Mouse (Mus musculus): ENCODE measurements around the gene Fgf3.
"Not testable (repeated sequence)": the region's sequence is repeated elsewhere in the genome, so short reads cannot be mapped to it uniquely, and the experiment has no call there.

Fgf3 gene

DNA sequence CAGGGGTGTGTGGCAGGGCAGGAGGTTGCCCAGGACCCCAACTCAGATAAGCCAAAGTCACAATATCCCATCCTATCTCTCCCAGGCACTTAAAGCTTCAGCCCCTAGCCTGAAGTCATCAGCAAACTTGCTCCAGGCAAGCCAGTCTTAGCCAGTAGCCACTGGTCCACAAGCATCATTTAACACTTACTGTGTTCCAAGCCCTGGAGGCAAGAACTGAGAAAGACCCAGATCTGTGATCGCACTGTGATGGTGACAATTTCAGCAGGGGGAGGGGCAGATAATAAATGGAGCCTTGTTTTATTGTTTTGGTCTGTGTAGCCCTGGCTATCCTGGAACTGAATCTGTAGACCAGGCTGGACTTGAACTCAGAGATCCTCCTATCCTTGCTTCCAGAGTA is 20.8 kb downstream of the Fgf3 start:
- no peak for DNase-seq (ENCODE audit: low spot score)

DNA sequence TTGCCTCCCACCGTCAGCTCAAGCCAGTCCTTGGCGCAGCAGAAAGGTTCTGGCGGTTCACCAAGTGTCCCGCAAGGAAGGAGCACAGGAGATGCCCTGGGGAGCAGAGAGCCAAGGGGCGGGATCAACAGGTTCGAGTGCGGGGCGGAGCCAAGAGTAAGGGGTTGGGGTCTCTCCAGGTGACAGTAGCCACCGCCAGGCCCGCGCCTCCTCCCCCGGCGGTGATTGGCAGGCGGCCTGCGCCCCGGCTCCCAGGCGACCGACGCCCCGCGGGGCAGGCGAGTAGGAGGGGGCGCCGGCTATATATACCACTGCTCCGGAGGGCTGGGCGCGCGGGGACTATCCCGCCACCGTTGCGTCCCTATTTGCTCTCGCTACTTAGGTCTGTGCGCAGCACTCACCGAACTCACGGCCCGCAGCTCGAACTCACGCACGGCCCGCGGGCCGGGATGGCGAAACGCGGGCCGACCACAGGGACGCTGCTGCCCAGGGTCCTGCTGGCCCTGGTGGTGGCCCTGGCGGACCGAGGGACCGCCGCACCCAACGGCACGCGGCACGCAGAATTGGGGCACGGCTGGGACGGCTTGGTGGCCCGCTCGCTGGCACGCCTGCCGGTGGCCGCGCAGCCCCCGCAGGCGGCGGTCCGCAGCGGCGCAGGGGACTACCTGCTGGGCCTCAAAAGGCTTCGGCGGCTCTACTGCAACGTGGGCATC is 23.3 kb downstream of the Fgf3 start:
- DNase-seq (ENCODE audit: low spot score), result no peak

- DNase-seq (ENCODE audit: low spot score), result no peak
Observed at GRCm38 (mm10) chr7:144861769-144862070, 23.8 kb downstream of the Fgf3 start.

DNA sequence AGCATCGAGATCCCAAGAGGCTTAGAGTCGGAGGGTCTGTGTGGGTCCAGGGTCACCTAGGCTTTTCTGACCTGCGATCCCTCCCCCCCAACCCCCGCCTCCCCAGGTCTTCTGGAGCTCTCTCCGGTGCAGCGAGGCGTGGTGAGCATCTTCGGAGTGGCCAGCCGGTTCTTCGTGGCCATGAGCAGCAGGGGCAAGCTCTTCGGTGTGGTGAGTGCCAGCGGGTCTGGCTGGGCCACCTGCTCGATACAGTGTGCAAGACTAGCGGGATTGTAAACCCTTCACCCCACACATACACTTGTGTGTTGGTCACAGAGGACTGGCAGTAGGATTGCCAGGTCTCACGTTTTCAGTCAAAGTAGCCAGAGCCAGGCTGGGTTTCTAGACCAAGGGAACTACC is 24.2 kb downstream of the Fgf3 start:
- no peak for DNase-seq (ENCODE audit: low spot score)

- no peak for DNase-seq (ENCODE audit: low spot score)
Observed at GRCm38 (mm10) chr7:144862712-144863111, 24.8 kb downstream of the Fgf3 start.

DNA sequence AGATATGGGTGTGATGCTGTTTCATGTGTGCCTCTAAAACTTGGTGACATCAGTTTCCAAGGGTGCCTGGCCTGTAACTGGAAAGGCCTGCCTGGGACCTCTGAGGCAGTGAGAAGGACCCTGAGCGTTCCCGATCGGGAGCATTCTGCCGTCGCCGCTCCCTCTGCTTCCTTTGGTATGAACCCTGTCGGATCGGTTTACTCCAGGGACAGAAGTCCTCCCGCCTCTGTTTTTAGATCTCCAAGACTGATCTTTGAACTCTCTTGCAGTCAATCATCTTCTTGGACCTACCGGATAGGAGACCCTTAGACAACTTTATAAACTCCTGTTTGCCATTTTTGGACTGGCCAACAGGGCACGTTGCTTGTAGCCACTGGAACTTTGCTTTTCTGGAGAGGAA is 25.3 kb downstream of the Fgf3 start:
- no peak for DNase-seq (ENCODE audit: low spot score)

DNA sequence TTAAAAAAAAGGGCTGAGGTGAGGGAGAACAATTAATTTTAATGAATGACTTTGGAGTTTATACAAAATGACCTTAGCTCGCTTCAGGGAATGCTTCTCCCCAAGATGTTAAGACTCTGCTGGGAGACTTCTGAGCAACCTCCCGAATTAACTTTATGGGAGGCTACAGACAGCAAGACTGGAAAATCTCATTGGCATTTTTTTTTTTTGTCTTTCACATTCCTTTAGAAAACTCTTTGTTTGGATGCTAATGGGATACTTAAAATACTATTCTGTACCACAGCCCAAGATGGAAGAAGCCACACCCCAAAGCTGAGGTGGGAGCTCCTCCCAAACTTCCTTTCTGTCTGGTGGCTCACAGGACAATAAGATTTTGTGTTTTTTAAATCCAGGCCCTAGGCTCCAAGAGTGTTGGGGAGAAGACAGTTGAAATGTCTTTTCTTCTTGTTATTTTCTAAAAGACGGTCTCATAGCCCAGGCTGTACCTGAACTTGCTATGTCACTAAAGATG is 26.3 kb downstream of the Fgf3 start:
- DNase-seq (ENCODE audit: low spot score), result no peak

DNA sequence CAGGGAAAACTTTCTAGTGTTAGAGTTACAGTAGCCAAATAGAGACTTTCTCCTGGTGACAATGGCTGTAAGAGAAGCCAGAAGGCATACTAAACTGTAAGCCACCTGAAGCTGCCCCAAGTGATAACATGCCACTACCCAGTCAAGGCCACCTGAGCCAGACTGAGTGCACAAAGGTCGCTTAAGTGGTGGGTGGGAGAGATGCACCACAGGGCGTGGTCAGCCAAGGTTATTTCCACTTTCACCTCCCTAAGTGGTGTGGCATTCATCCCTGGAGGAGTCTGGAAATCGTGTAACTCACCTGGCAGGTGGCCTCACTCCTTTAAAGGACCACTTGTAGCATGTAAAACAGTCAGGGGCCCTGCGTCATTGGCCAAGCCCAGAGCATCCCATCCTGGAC is 29.3 kb downstream of the Fgf3 start:
- DNase-seq (ENCODE audit: low spot score), result no peak

DNA sequence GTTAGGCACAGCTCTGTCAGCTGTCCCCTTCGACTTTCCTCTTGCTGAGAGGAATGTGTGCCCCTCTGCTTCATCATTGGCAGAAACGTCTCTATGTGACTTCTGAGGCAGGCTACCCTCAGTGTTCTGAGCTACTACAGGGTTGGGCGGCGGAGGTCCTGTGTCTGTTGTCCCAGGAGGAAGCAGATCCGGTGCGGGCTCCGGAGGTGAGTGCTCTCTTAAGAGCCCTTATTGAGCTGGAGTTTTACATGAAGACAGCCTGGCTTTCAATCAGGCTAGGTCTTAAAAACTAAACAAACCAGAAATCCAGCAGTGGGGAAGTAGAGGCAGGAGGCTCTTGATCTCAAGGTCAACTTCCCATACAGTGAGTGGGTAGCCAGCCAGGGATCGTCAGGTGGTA is 29.7 kb downstream of the Fgf3 start:
- no peak for DNase-seq (ENCODE audit: low spot score)

GRCm38 (mm10) chr7:144872420-144872819 is 34.5 kb downstream of the Fgf3 start:
- DNase-seq (ENCODE audit: low spot score), result no peak

- no peak for DNase-seq (ENCODE audit: low spot score)
Observed at GRCm38 (mm10) chr7:144873160-144873559, 35.3 kb downstream of the Fgf3 start.

DNA sequence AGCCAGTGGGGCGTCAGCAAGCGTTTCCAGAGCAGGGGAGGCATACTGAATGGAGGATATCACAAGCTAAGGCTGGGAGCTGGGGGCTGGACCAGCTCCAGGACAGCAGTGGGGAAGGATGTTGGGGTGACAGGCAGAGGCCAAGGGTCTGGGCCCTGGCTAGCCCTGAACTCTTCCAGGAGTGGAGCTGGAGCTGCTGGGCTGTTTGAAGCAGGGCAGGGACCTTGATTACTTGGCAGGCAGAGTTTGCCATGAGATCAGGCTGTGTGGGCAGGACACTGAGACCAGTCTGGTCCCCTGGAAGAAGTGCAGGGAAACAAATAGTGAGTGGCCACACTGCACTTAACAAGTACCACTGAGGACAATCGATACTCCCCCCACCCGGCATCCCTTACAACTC is 36.3 kb downstream of the Fgf3 start:
- DNase-seq (ENCODE audit: low spot score), result no peak

DNA sequence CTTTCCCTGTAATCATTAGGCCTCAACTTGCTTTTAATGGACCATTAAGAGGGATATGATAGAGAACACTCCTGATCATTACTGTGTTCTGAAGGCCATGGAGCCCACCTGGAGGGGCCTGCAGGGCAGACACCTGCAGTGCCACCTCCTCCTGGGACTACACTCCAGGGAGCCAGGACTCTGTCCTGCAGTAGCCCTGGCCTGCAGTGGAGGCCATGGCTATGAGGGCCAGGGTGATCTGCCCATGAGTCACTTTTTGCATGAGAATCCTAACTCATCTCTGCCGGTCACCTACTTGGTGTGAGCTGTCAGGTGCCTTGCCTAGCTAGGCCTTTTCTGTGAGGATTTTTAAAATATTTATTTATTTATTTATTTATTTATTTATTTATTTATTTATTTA is 40.5 kb downstream of the Fgf3 start:
- no peak for DNase-seq (ENCODE audit: low spot score)

DNA sequence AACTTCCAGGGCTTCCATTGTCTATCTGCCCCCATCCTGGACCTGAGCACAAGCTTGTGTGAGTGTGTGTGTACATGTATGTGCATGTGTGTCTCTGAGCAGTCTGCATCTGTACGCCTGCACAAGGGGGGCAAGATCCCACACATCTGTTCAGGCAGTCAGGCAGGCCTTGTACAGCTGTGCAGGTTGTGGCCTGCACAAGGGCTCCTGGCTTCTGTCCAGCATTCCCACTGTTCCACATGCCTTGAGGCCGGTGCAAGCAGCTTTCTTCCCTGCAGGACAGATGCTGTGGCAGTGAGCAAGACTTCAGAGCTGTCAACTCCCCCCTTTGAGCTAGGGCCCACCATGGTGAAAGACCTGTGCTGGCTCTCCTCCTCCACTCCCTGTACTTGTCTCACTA is 45.2 kb downstream of the Fgf3 start:
- no peak for DNase-seq (ENCODE audit: low spot score)

- no peak for DNase-seq (ENCODE audit: low spot score)
Observed at GRCm38 (mm10) chr7:144887672-144888071, 49.8 kb downstream of the Fgf3 start.

DNA sequence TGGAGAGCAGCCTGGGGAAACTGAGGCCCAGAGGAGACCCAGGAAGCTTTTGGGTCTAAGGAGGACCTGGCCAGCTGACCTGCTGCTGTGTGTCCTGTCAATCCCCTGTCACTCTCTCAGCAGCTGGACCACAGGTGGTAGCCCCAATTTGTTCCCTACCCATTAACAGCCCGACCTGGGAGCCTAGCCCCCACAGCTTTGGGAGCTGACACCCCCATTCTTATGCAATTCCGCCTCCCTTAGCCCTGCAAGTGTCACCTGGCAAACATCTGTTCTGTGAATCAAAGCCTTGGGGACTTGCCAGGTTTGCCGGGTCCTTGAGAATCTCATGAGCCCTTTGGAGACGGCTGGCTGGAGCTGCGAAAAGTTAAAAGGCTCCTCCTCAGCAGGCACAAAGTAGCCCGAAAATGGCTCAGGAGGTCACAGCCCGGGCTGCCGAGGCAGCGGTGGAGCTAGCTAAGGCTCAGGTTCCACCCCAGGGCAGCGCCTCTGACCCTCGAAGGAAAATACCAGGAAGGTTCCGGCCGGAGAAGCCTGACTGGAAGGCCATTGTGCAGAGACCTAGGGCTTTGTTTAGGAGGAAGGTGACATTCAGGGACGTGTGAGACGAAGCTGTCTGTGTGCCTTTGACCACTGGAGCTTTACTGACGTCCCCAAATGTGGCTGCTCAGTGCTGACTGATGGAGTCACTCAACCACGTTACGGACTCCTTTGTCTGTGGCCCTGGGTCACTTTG is 50.8 kb downstream of the Fgf3 start:
- no peak for DNase-seq (ENCODE audit: low spot score)

- DNase-seq (ENCODE audit: low spot score), result not testable (repeated sequence)
Observed at GRCm38 (mm10) chr7:144890661-144891060, 52.8 kb downstream of the Fgf3 start.

DNA sequence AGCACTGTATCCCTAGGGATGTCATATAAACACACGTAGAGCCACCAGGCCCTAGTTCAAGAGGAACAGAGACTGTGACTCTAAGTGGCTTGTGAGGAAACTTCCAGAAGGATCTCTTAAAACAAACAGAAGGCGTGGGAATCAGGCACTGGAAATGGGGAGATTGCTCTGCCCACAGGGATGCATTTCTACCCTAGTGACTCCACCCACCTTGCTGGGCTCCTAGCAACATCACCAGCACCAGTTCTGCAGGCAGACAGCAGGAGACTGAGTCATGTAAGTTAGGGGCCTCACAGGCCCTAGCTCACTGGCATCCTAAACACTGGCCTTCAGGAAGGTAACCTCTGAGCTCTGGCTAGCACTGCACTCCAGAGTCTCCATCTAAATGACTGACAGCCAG is 54.0 kb downstream of the Fgf3 start:
- no peak for DNase-seq (ENCODE audit: low spot score)

- no peak for DNase-seq (ENCODE audit: low spot score)
Observed at GRCm38 (mm10) chr7:144892322-144892721, 54.4 kb downstream of the Fgf3 start.
